Mouse (Mus musculus) liver, adult 2 months (tissue): Measurements from ENCODE around the gene Nudt17. TPM values are rescaled to one million over a fixed set of nuclear protein-coding genes. Genes with fewer than 3 reads are reported as not detected.

ENCODE experiments used
- DNase-seq: peaks from one replicate; pipeline ENCODE4 v3.0.0-alpha.2; 2011; ENCODE audit warnings: low read depth, low spot score; ENCODE audit errors: extremely low read depth
- H3K27ac ChIP-seq: fragments of 200-500 bp; replicated peaks from 2 replicates; pipeline ENCODE4 v1.5.1; 2012; ENCODE audit warnings: low read depth, mild to moderate bottlenecking, control low read depth, inconsistent platforms, low read length; ENCODE audit not compliant: insufficient read depth
- H3K27me3 ChIP-seq: fragments of 200-500 bp; 2 replicates; pipeline ENCODE4 v1.6.1; 2012; ENCODE audit warnings: mild to moderate bottlenecking, moderate library complexity, low read length, inconsistent platforms; ENCODE audit not compliant: control insufficient read depth, insufficient read depth
- H3K36me3 ChIP-seq: fragments of 200-500 bp; 2 replicates; pipeline ENCODE4 v1.6.1; 2012; ENCODE audit warnings: low read length, inconsistent platforms; ENCODE audit not compliant: control insufficient read depth, insufficient read depth
- H3K4me1 ChIP-seq: fragments of 200-500 bp; 2 replicates; pipeline ENCODE4 v1.6.1; 2011; ENCODE audit warnings: low read length; ENCODE audit not compliant: control insufficient read depth, insufficient read depth
- H3K4me3 ChIP-seq: fragments of 200-500 bp; 2 replicates; pipeline ENCODE4 v1.5.1; 2011; ENCODE audit warnings: low read depth, mild to moderate bottlenecking, control low read depth, low read length, moderate library complexity; ENCODE audit not compliant: insufficient read depth
- H3K79me2 ChIP-seq: fragments of 200-500 bp; 2 replicates; pipeline ENCODE4 v1.6.1; 2012; ENCODE audit warnings: inconsistent platforms, mild to moderate bottlenecking, low read length, moderate library complexity; ENCODE audit not compliant: control insufficient read depth, insufficient read depth
- H3K9ac ChIP-seq: fragments of 200-500 bp; 2 replicates; pipeline ENCODE4 v1.6.1; 2012; ENCODE audit warnings: low read depth, mild to moderate bottlenecking, control low read depth, inconsistent platforms, low read length
- CTCF ChIP-seq: fragments of 200-500 bp; IDR thresholded peaks from 2 replicates; pipeline ENCODE4 v1.5.1; 2011; ENCODE audit warnings: low read depth, low read length, control low read depth
- POLR2A ChIP-seq: fragments of 200-500 bp; IDR thresholded peaks from 2 replicates; pipeline ENCODE4 v1.6.1; 2011; ENCODE audit warnings: low read length, control low read depth; ENCODE audit not compliant: insufficient read depth; ENCODE audit errors: extremely low read depth
- WGBS: fragments of 180-500 bp; shearing (Covaris S2); methylation state at CpG from one replicate; pipeline ENCODE4 v1.1.7; 2018; 5-methylcytosine and 5-hydroxymethylcytosine counted together
- polyA plus RNA-seq: library from polyadenylated mRNA; depleted of rRNA; stranded (reverse); fragments of >200 nt; gene quantifications from 2 replicates; pipeline ENCODE4 v1.2.3, GENCODE M21; 2012
- total RNA-seq: library from RNA; depleted of rRNA; stranded (reverse); fragments of >200 nt; gene quantifications from 2 replicates; pipeline ENCODE4 v1.2.3, GENCODE M21; 2014

Nudt17 gene
- total and polyA plus RNA-seq, 2 experiments, result 0.28 to 0.69 TPM

GRCm38 (mm10) chr3:96683496-96683895, 24.9 kb downstream of the Nudt17 start:
- H3K9ac ChIP-seq, result no peak overlapping the region
- peaks cover 9% of the 10 kb centered on the region; the same call in 1 of the 2 replicates for H3K27me3 ChIP-seq
- TF ChIP-seq CTCF, result no peak
- TF ChIP-seq POLR2A, result no peak
- H3K36me3 ChIP-seq, result no peaks in the 10 kb centered on the region
- 89% methylated on average over 3 of the region's 3 CpGs for WGBS
- no peaks in the 10 kb centered on the region for H3K4me1 ChIP-seq
- H3K79me2 ChIP-seq, result no peaks in the 10 kb centered on the region
- no peak overlapping the region for H3K27ac ChIP-seq
- DNase-seq, result no peak
- no peak overlapping the region for H3K4me3 ChIP-seq

GRCm38 (mm10) chr3:96680269-96680956, 27.9 kb downstream of the Nudt17 start:
- Histone ChIP-seq H3K9ac (no peak overlapping the region), H3K79me2 (no peaks in the 10 kb centered on the region), H3K4me3 (no peak overlapping the region), H3K36me3 (no peaks in the 10 kb centered on the region), H3K27ac (no peak overlapping the region), H3K4me1 (no peaks in the 10 kb centered on the region), H3K27me3 (peaks cover 7% of the 10 kb centered on the region; the same call in 1 of the 2 replicates)
- WGBS, result 44% methylated on average over 12 of the region's 12 CpGs
- no peak for TF ChIP-seq POLR2A
- TF ChIP-seq CTCF, result no peak
- no peak for DNase-seq

GRCm38 (mm10) chr3:96679159-96679674, 29.1 kb downstream of the Nudt17 start:
- peaks cover 5% of the 10 kb centered on the region; the same call in 1 of the 2 replicates for H3K27me3 ChIP-seq
- no peak for DNase-seq

GRCm38 (mm10) chr3:96678456-96678855, 29.9 kb downstream of the Nudt17 start:
- H3K4me1 ChIP-seq, result no peaks in the 10 kb centered on the region
- H3K4me3 ChIP-seq, result no peak overlapping the region
- H3K79me2 ChIP-seq, result no peaks in the 10 kb centered on the region
- DNase-seq, result no peak
- H3K36me3 ChIP-seq, result no peaks in the 10 kb centered on the region
- H3K27me3 ChIP-seq, result peaks cover 5% of the 10 kb centered on the region; the same call in 1 of the 2 replicates
- no peak overlapping the region for H3K27ac ChIP-seq
- no peak overlapping the region for H3K9ac ChIP-seq
- TF ChIP-seq POLR2A, result no peak
- TF ChIP-seq CTCF, result no peak
- WGBS, result 79% methylated on average over 7 of the region's 7 CpGs

More at GRCm38 (mm10) chr3:96679159-96679674, 29.1 kb downstream of the Nudt17 start:
- Histone ChIP-seq H3K4me1 (no peaks in the 10 kb centered on the region), H3K4me3 (no peak overlapping the region), H3K79me2 (no peaks in the 10 kb centered on the region), H3K36me3 (no peaks in the 10 kb centered on the region), H3K9ac (no peak overlapping the region), H3K27ac (no peak overlapping the region)
- WGBS, result 51% methylated on average over 5 of the region's 5 CpGs
- TF ChIP-seq CTCF (no peak), POLR2A (no peak)

GRCm38 (mm10) chr3:96675690-96676089, 32.7 kb downstream of the Nudt17 start:
- no peak overlapping the region for H3K4me3 ChIP-seq
- DNase-seq, result no peak
- H3K4me1 ChIP-seq, result no peaks in the 10 kb centered on the region
- H3K9ac ChIP-seq, result no peak overlapping the region
- H3K36me3 ChIP-seq, result no peaks in the 10 kb centered on the region
- TF ChIP-seq CTCF (no peak), POLR2A (no peak)
- WGBS, result 74% methylated on average over 3 of the region's 3 CpGs
- H3K27ac ChIP-seq, result no peak overlapping the region
- no peaks in the 10 kb centered on the region for H3K79me2 ChIP-seq
- H3K27me3 ChIP-seq, result peaks cover 2% of the 10 kb centered on the region; the same call in 1 of the 2 replicates

- TF ChIP-seq CTCF, result no peak
- TF ChIP-seq POLR2A, result no peak
- H3K27ac ChIP-seq, result no peak overlapping the region
- no peaks in the 10 kb centered on the region for H3K4me1 ChIP-seq
- H3K79me2 ChIP-seq, result no peaks in the 10 kb centered on the region
- H3K9ac ChIP-seq, result no peak overlapping the region
- DNase-seq, result no peak
- no peaks in the 10 kb centered on the region for H3K36me3 ChIP-seq
- 86% methylated on average over 3 of the region's 3 CpGs for WGBS
- no peak overlapping the region for H3K4me3 ChIP-seq
- peaks cover 2% of the 10 kb centered on the region; the same call in 1 of the 2 replicates for H3K27me3 ChIP-seq
These were observed 33.2 kb downstream of the Nudt17 start for GRCm38 (mm10) chr3:96675171-96675570.
